ENCODE assay signal across 9 mouse cellular contexts in the genomic region with DNA sequence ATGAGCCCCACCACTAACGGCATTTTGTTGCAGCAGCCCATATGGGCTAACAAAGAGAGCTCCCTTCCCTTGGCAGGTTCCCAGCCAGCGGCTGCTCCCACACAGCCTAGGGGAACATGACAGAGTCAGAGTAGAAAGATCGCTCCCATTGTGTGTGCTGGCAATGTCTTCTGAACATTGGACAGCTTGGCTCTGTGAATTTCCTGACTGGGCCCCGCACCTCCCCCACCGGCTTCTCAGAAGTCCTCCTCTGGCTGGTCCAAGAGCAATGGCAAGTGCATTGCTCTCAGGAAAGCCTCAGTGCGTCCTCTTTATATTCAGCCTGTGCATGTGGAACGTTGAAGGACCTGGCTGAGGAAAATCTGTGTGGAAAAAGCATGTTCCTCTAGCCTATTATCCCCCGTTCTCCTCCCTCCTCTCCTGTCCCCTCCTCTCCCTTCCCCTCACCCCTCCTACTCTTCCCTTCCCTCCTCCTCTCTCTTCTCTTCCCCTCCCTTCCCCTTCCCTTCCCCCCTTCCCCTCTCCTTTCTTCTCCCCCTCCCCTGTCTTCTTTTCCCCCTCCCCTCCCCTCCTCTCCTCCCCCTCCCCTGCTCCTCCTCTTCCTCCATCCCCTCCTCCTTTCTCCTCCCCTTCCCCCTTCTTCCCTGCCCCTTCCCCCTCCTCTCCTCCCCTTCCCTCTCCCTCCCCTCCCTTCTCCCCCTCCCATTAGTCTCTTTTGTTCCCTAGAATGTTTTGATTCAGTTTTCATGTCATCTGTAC. TPM values are rescaled to one million over a fixed set of nuclear protein-coding genes. Genes with fewer than 3 reads are reported as not detected.
DNase-seq lines count a peak whose midpoint lies in the region; ATAC-seq and TF ChIP-seq lines count a peak whose summit lies in the region.
"Had no signal": no experiment of that assay in that cellular context is flagged by ENCODE, and none has a peak within 500 bp of the region (broad histone marks: within the 10 kb centered on the region; RNA-seq: fewer than 3 reads in every experiment).

No protein-coding gene starts in this region.

- no peak for TF ChIP-seq CTCF in hindbrain, postnatal 0 days (IDR thresholded peaks at IDR 0.05; ENCODE audit: low read depth)

- no peaks in the 10 kb centered on the region for H3K9me3 ChIP-seq in hindbrain, postnatal 0 days (ENCODE audit: low read length)
- no peaks in the 10 kb centered on the region for H3K9me3 ChIP-seq in midbrain, embryonic 16.5 days (replicated peaks; ENCODE audit: control insufficient read depth, low read length, poor library complexity, severe bottlenecking)

- H3K4me1 ChIP-seq in hindbrain, postnatal 0 days (ENCODE audit: insufficient read depth, low read length) = peaks cover 9% of the 10 kb centered on the region; the same call in 1 of the 2 replicates
- peaks cover 13% of the 10 kb centered on the region for H3K4me1 ChIP-seq in midbrain, embryonic 16.5 days (ENCODE audit: control insufficient read depth, insufficient read depth, low read length)

- 9% methylated on average over 8 of the region's 8 CpGs for WGBS in hindbrain, postnatal 0 days
- 16% methylated on average over 8 of the region's 8 CpGs for WGBS in midbrain, embryonic 16.5 days

- intact Hi-C loops in left cerebral cortex, postnatal 10 days (cut with DNase I) = no loop called here

- H3K4me3 ChIP-seq in hindbrain, postnatal 0 days (ENCODE audit: low read length) = no peak overlapping the region
- no peak overlapping the region for H3K4me3 ChIP-seq in midbrain, embryonic 16.5 days (ENCODE audit: low read depth, low read length)

- ATAC-seq in hindbrain, postnatal 0 days = peak; percentile 95
- ATAC-seq in midbrain, embryonic 16.5 days = peak; percentile 87

- peaks cover 5% of the 10 kb centered on the region; the same call in 1 of the 2 replicates for H3K36me3 ChIP-seq in hindbrain, postnatal 0 days (ENCODE audit: insufficient read depth, low read length)
- peaks cover 9% of the 10 kb centered on the region; the same call in 1 of the 2 replicates for H3K36me3 ChIP-seq in midbrain, embryonic 16.5 days (ENCODE audit: control insufficient read depth, insufficient read depth, low read length)

- peak overlapping the region; percentile 30 for H3K4me2 ChIP-seq in hindbrain, postnatal 0 days (ENCODE audit: low read depth, low read length)
- peak overlapping the region; percentile 17; the same call in 1 of the 2 replicates for H3K4me2 ChIP-seq in midbrain, embryonic 16.5 days (ENCODE audit: low read length)

- no peaks in the 10 kb centered on the region for H3K27me3 ChIP-seq in hindbrain, postnatal 0 days (ENCODE audit: insufficient read depth, low read length)
- no peaks in the 10 kb centered on the region for H3K27me3 ChIP-seq in midbrain, embryonic 16.5 days (ENCODE audit: control insufficient read depth, insufficient read depth, low read depth, low read length)

- no peak overlapping the region for H3K9ac ChIP-seq in hindbrain, postnatal 0 days (replicated peaks; ENCODE audit: low read length)
- H3K9ac ChIP-seq in midbrain, embryonic 16.5 days (ENCODE audit: low read depth, low read length) = peak overlapping the region; percentile 49; the same call in 1 of the 2 replicates

- H3K27ac ChIP-seq in hindbrain, postnatal 0 days = peak overlapping the region; percentile 87
- peak overlapping the region; percentile 87 for H3K27ac ChIP-seq in midbrain, embryonic 16.5 days (ENCODE audit: low read length)
- H3K27ac ChIP-seq: macrophage had no signal

- peak; percentile 92 for DNase-seq in Muller cell, postnatal 12 days (ENCODE audit: inconsistent ontology term)
- DNase-seq in embryo, embryonic 10.5 days (ENCODE audit: low spot score) = peak; percentile 66
- DNase-seq in gastrocnemius, postnatal 25 days = peak; percentile 70
- peak; percentile 93 for DNase-seq in hindbrain, postnatal 0 days (ENCODE audit: low spot score)
- DNase-seq in left cerebral cortex, postnatal 10 days (ENCODE audit: extremely low spot score in 1 of 2, low spot score in 2 of 2) = peak; percentile 56 to 79
- DNase-seq in B cell, adult 2 months = no peak
- no peak for DNase-seq in thymus, postnatal 4 days

RNA-seq across cellular contexts. Expression of a gene that starts 16.1 kb away (rescaled TPM):
- 100 to 1,000 TPM; 458 to 461 TPM for total RNA-seq in gastrocnemius, postnatal 25 days (2021)
- 226 and 267 TPM in 2 replicates for total RNA-seq in hindbrain, postnatal 0 days (2014; rRNA removed)
- 562 and 575 TPM in 2 replicates for polyA plus RNA-seq in hindbrain, postnatal 0 days (2015; fragmentation: Nextera tagmentation; extraction: Ambion mirVana)
- total RNA-seq in left cerebral cortex, postnatal 10 days (2021) = 100 to 1,000 TPM; 329 to 338 TPM
- 400 and 424 TPM in 2 replicates for polyA plus RNA-seq in midbrain, embryonic 16.5 days (2015; fragmentation: Nextera tagmentation; extraction: Ambion mirVana)

RNA-seq across cellular contexts. Expression of a gene that starts 16.3 kb away (rescaled TPM):
- 1 to 10 TPM; 5.1 to 6.7 TPM for total RNA-seq in gastrocnemius, postnatal 25 days (2021)
- 50.9 and 56.5 TPM in 2 replicates for total RNA-seq in hindbrain, postnatal 0 days (2014; rRNA removed)
- polyA plus RNA-seq in hindbrain, postnatal 0 days (2015; fragmentation: Nextera tagmentation; extraction: Ambion mirVana) = 26.3 and 26.8 TPM in 2 replicates
- total RNA-seq in left cerebral cortex, postnatal 10 days (2021) = 10 to 100 TPM; 29.4 to 38.2 TPM
- polyA plus RNA-seq in midbrain, embryonic 16.5 days (2015; fragmentation: Nextera tagmentation; extraction: Ambion mirVana) = 38.5 and 43.7 TPM in 2 replicates

RNA-seq across cellular contexts. Expression of a gene that starts 28.5 kb away (rescaled TPM):
- total RNA-seq in gastrocnemius, postnatal 25 days (2021) = 1 to 10 TPM; 5.9 to 7.0 TPM
- total RNA-seq in hindbrain, postnatal 0 days (2014; rRNA removed) = 31.2 and 36.7 TPM in 2 replicates
- 25.0 and 25.1 TPM in 2 replicates for polyA plus RNA-seq in hindbrain, postnatal 0 days (2015; fragmentation: Nextera tagmentation; extraction: Ambion mirVana)
- total RNA-seq in left cerebral cortex, postnatal 10 days (2021) = 10 to 100 TPM; 14.1 to 14.4 TPM
- polyA plus RNA-seq in midbrain, embryonic 16.5 days (2015; fragmentation: Nextera tagmentation; extraction: Ambion mirVana) = 18.8 and 25.0 TPM in 2 replicates

Comparison
In these comparisons a context has a peak if more than half of its experiments do, and no peak if none do; other contexts are left out.
1. DNase-seq: peak in Muller cell, postnatal 12 days (single experiment), embryo, embryonic 10.5 days (single experiment), gastrocnemius, postnatal 25 days (single experiment), hindbrain, postnatal 0 days (single experiment) and left cerebral cortex, postnatal 10 days (2 of 2); none in B cell, adult 2 months (0 of 2) and thymus, postnatal 4 days (single experiment).